Mouse (Mus musculus): ENCODE measurements at regions not wholly inside any gene's neighbourhood (a gene's known extent, or its start where the extent isn't known, plus 50 kb on each side); places are given as distances from the start of the nearest gene placed in this dataset.

DNA sequence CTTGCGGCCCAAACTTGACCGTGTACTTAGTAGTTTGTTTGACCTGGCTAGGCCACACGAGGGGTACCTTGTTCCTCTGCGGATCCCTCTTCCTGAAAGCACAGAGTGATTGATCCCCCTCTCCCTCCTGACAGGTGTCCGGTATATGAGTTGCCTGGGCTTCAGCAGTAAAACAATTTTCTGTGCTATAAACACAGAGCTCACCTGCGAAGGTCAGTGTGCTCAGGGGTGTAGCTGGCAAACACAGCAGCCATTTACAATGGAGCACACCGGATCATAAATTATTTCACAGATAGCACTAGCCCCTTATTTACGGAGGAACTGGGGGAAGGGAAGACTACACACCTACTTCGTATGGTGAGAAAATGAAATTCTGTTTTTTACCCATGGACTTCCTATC is 92.5 kb upstream of the Klf4 start:
- Histone ChIP-seq H3K4me3 (replicated peaks in 1 of 3; ENCODE audit: low read depth in 2 of 3, low read length in 2 of 3, poor library complexity in 1 of 3) (no peak overlapping the region), H3K36me3 (replicated peaks in 1 of 2; ENCODE audit: control insufficient read depth in 1 of 2, insufficient read depth in 1 of 2, low read length in 1 of 2) (no peaks in the 10 kb centered on the region), H3K9ac (ENCODE audit: insufficient read depth, low read depth) (no peak overlapping the region), H3K9me3 (replicated peaks; ENCODE audit: low read length) (no peaks in the 10 kb centered on the region), H3K4me1 (ENCODE audit: control insufficient read depth in 1 of 2, insufficient read depth in 2 of 2) (peaks cover 13 to 43% of the 10 kb centered on the region in 2 experiments), H3K27me3 (replicated peaks) (no peaks in the 10 kb centered on the region), H3K4me2 (ENCODE audit: insufficient read depth, low read depth, poor library complexity, severe bottlenecking) (no peak overlapping the region), H3K27ac (ENCODE audit: insufficient read depth, low read depth) (no peak overlapping the region), H3K79me2 (replicated peaks; ENCODE audit: control insufficient read depth, extremely low read depth, insufficient read depth, poor library complexity, severe bottlenecking) (no peaks in the 10 kb centered on the region)
- dilution Hi-C loops (cut with MboI; ENCODE audit: extremely low pct_ligation_motif_present, extremely low pct_unique_long_range_greater_than_20kb, low sequenced_read_pairs) (no loop called here), in situ Hi-C loops (cut with MboI; ENCODE audit: low pct_ligation_motif_present, low pct_unique_long_range_greater_than_20kb, low sequenced_read_pairs) (no loop called here)
- DNase-seq (ENCODE audit: extremely low read depth), result no peak
- TF ChIP-seq NRF1 (IDR thresholded peaks at IDR 0.05; ENCODE audit: low read depth, low read length) (no peak), TBP (conservative IDR thresholded peaks at IDR 0.05; ENCODE audit: low read depth, low read length) (no peak), EP300 (IDR thresholded peaks at IDR 0.05; ENCODE audit: low read length) (no peak), BHLHE40 (IDR thresholded peaks at IDR 0.05; ENCODE audit: low read depth, low read length) (no peak), IRF4 (IDR thresholded peaks at IDR 0.05; ENCODE audit: low read depth, low read length) (no peak), MAFK (IDR thresholded peaks at IDR 0.05; ENCODE audit: insufficient replicate concordance, low read length) (no peak), USF1 (IDR thresholded peaks at IDR 0.05; ENCODE audit: low read depth, low read length) (no peak), ETS1 (conservative IDR thresholded peaks at IDR 0.05; ENCODE audit: low read depth, low read length) (no peak), SIN3A (IDR thresholded peaks at IDR 0.05; ENCODE audit: low read length) (no peak), MAZ (IDR thresholded peaks at IDR 0.05; ENCODE audit: low read depth, low read length) (no peak), HCFC1 (IDR thresholded peaks at IDR 0.05; ENCODE audit: low read depth, low read length) (no peak), E2F4 (IDR thresholded peaks at IDR 0.05; ENCODE audit: insufficient replicate concordance, low read depth, low read length) (no peak), JUND (conservative IDR thresholded peaks at IDR 0.05; ENCODE audit: low read depth, low read length) (no peak), POLR2AphosphoS2 (IDR thresholded peaks at IDR 0.05; ENCODE audit: low read depth, low read length) (no peak), KAT2A (IDR thresholded peaks at IDR 0.05; ENCODE audit: insufficient replicate concordance, low read length) (no peak)

DNA sequence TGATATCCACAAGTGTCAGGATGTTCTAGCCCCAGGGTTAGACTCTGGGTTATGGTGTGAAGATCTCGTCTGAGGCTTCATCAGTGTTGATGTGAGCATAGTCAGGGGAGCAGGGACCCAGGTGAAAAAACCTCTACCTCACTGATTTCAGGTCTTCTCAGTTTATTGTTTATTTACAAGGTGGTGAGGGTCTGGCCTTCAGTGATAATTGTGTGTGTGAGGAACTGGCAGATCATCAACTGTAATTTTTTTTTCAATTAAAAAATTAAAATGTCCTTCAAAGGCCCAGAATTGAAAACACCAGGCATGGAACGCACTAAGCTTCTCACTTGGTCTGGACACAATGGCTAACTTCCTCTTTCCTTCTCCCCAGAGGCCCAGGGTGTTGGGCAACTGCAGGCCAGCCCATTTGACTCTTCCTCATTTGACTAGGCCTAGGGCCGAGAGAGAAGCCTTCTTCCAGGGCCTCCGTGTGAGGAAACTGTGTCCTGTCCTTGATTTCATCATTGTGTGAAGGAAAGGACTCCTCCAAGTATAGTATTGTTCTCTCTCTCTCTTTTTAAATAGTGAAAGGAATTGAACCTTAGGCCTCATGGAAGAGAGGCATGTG is 91.0 kb upstream of the Klf4 start:
- no peaks in the 10 kb centered on the region for H3K79me2 ChIP-seq (replicated peaks; ENCODE audit: control insufficient read depth, extremely low read depth, insufficient read depth, poor library complexity, severe bottlenecking)
- H3K9me3 ChIP-seq (replicated peaks; ENCODE audit: low read length), result no peaks in the 10 kb centered on the region
- peak overlapping the region; percentile 41; the same call in 1 of the 2 replicates for H3K9ac ChIP-seq (ENCODE audit: insufficient read depth, low read depth)
- H3K27ac ChIP-seq (ENCODE audit: insufficient read depth, low read depth), result peak overlapping the region; percentile 60; the same call in 1 of the 2 replicates
- peak overlapping the region; percentile 65 for H3K4me2 ChIP-seq (ENCODE audit: insufficient read depth, low read depth, poor library complexity, severe bottlenecking)
- H3K4me1 ChIP-seq (ENCODE audit: control insufficient read depth in 1 of 2, insufficient read depth in 2 of 2), result peaks cover 13 to 52% of the 10 kb centered on the region in 2 experiments
- in situ Hi-C loops (cut with MboI; ENCODE audit: low pct_ligation_motif_present, low pct_unique_long_range_greater_than_20kb, low sequenced_read_pairs) (no loop called here), dilution Hi-C loops (cut with MboI; ENCODE audit: extremely low pct_ligation_motif_present, extremely low pct_unique_long_range_greater_than_20kb, low sequenced_read_pairs) (no loop called here)
- no peaks in the 10 kb centered on the region for H3K36me3 ChIP-seq (replicated peaks in 1 of 2; ENCODE audit: control insufficient read depth in 1 of 2, insufficient read depth in 1 of 2, low read length in 1 of 2)
- DNase-seq (ENCODE audit: extremely low read depth), result peak; percentile 93
- peak overlapping the region in 1 of 3 experiments; percentile 38 for H3K4me3 ChIP-seq (replicated peaks in 1 of 3; ENCODE audit: low read depth in 2 of 3, low read length in 2 of 3, poor library complexity in 1 of 3)
- H3K27me3 ChIP-seq (replicated peaks), result no peaks in the 10 kb centered on the region
- peak; percentile 54 for TF ChIP-seq POLR2A (IDR thresholded peaks at IDR 0.05; ENCODE audit: low read depth, low read length)
- no peak for TF ChIP-seq ZNF384 (IDR thresholded peaks at IDR 0.05; ENCODE audit: low read depth, low read length)
- no peak for TF ChIP-seq POLR2AphosphoS2 (IDR thresholded peaks at IDR 0.05; ENCODE audit: low read depth, low read length)
- no peak; the same call in 1 of the 2 replicates for TF ChIP-seq HCFC1 (IDR thresholded peaks at IDR 0.05; ENCODE audit: low read depth, low read length)
- no peak for TF ChIP-seq MXI1 (IDR thresholded peaks at IDR 0.05; ENCODE audit: low read depth, low read length)
- TF ChIP-seq MAX (IDR thresholded peaks at IDR 0.05; ENCODE audit: low read length), result no peak; the same call in 1 of the 2 replicates
- TF ChIP-seq EP300 (IDR thresholded peaks at IDR 0.05; ENCODE audit: low read length), result peak; percentile 76
- TF ChIP-seq ELF1 (IDR thresholded peaks at IDR 0.05; ENCODE audit: low read depth, low read length), result peak; percentile 66; the same call in 1 of the 2 replicates
- peak; percentile 67; the same call in 1 of the 2 replicates for TF ChIP-seq CHD1 (IDR thresholded peaks at IDR 0.05; ENCODE audit: low read depth, low read length)
- TF ChIP-seq TBP (conservative IDR thresholded peaks at IDR 0.05; ENCODE audit: low read depth, low read length), result peak; percentile 58; the same call in 1 of the 2 replicates
- no peak for TF ChIP-seq JUND (conservative IDR thresholded peaks at IDR 0.05; ENCODE audit: low read depth, low read length)
- no peak for TF ChIP-seq NRF1 (IDR thresholded peaks at IDR 0.05; ENCODE audit: low read depth, low read length)
- TF ChIP-seq MAFK (IDR thresholded peaks at IDR 0.05; ENCODE audit: insufficient replicate concordance, low read length), result no peak
- TF ChIP-seq MEF2A (IDR thresholded peaks at IDR 0.05; ENCODE audit: borderline replicate concordance, low read depth, low read length), result peak; percentile 62; the same call in 1 of the 2 replicates
- TF ChIP-seq ETS1 (conservative IDR thresholded peaks at IDR 0.05; ENCODE audit: low read depth, low read length), result peak; percentile 36; the same call in 1 of the 2 replicates
- peak; percentile 64; the same call in 1 of the 2 replicates for TF ChIP-seq CHD2 (IDR thresholded peaks at IDR 0.05; ENCODE audit: low read length)
- TF ChIP-seq BHLHE40 (IDR thresholded peaks at IDR 0.05; ENCODE audit: low read depth, low read length), result peak; percentile 24; the same call in 1 of the 2 replicates
- peak; percentile 55; the same call in 1 of the 2 replicates for TF ChIP-seq NELFE (IDR thresholded peaks at IDR 0.05; ENCODE audit: low read depth, low read length)
- TF ChIP-seq RAD21 (IDR thresholded peaks at IDR 0.05; ENCODE audit: low read depth, low read length), result no peak
- 0 out of 2 replicates have a peak, but pooled peaks have one; percentile 45 for TF ChIP-seq SIN3A (IDR thresholded peaks at IDR 0.05; ENCODE audit: low read length)
- 0 out of 2 replicates have a peak, but pooled peaks have one; percentile 11 for TF ChIP-seq KAT2A (IDR thresholded peaks at IDR 0.05; ENCODE audit: insufficient replicate concordance, low read length)
- TF ChIP-seq RCOR1 (conservative IDR thresholded peaks at IDR 0.05; ENCODE audit: low read depth, low read length), result no peak
- TF ChIP-seq ZMIZ1 (IDR thresholded peaks at IDR 0.05; ENCODE audit: low read depth, low read length), result 0 out of 2 replicates have a peak, but pooled peaks have one; percentile 24
- peak; percentile 68 for TF ChIP-seq IRF4 (IDR thresholded peaks at IDR 0.05; ENCODE audit: low read depth, low read length)
- TF ChIP-seq PAX5 (IDR thresholded peaks at IDR 0.05; ENCODE audit: low read length), result no peak
- peak; percentile 23 for TF ChIP-seq MYC (IDR thresholded peaks at IDR 0.05; ENCODE audit: low read depth, low read length)

Measured in CH12.LX (cell line).